Mouse (Mus musculus) neural tube, embryonic 13.5 days (tissue): ENCODE measurements around the gene Tspan2. TPM values are rescaled to one million over a fixed set of nuclear protein-coding genes. Genes with fewer than 3 reads are reported as not detected.

Experiments used
- ATAC-seq: fragments of 200-750 bp; cut with Nextera tagmentation; 2 replicates; pipeline ENCODE4 v1.8.0; 2017; ENCODE audit warnings: low read depth, mild to moderate bottlenecking, moderate TSS enrichment, moderate library complexity
- H3K27ac ChIP-seq: fragments of 300-500 bp; sonication (generic); replicated peaks from 2 replicates; pipeline ENCODE4 v1.5.1; 2015; ENCODE audit warnings: moderate library complexity, mild to moderate bottlenecking, inconsistent platforms
- H3K27me3 ChIP-seq: fragments of 300-500 bp; sonication (generic); 2 replicates; pipeline ENCODE4 v1.6.1; 2015; ENCODE audit warnings: mild to moderate bottlenecking, inconsistent platforms
- H3K36me3 ChIP-seq: fragments of 300-500 bp; sonication (generic); 2 replicates; pipeline ENCODE4 v1.6.1; 2015; ENCODE audit warnings: mild to moderate bottlenecking, inconsistent platforms
- H3K4me1 ChIP-seq: fragments of 300-500 bp; sonication (generic); replicated peaks from 2 replicates; pipeline ENCODE4 v1.6.1; 2015; ENCODE audit warnings: inconsistent platforms
- H3K4me2 ChIP-seq: fragments of 300-500 bp; sonication (generic); 2 replicates; pipeline ENCODE4 v1.6.1; 2015; ENCODE audit warnings: inconsistent platforms, mild to moderate bottlenecking, moderate library complexity
- H3K4me3 ChIP-seq: fragments of 300-500 bp; sonication (generic); 2 replicates; pipeline ENCODE4 v1.5.1; 2015; ENCODE audit warnings: mild to moderate bottlenecking, inconsistent platforms
- H3K9ac ChIP-seq: fragments of 300-500 bp; sonication (generic); 2 replicates; pipeline ENCODE4 v1.6.1; 2015; ENCODE audit warnings: moderate library complexity, mild to moderate bottlenecking, inconsistent platforms
- H3K9me3 ChIP-seq: fragments of 300-500 bp; sonication (generic); 2 replicates; pipeline ENCODE4 v1.6.1; 2016; ENCODE audit warnings: inconsistent platforms
- WGBS: fragments of 180-500 bp; shearing (Covaris S2); methylation state at CpG from one replicate; pipeline ENCODE4 v1.1.7; 2015; 5-methylcytosine and 5-hydroxymethylcytosine counted together
- polyA plus RNA-seq: library from polyadenylated mRNA; unstranded; fragments of >200 nt; fragmentation: Nextera tagmentation; extraction: Ambion mirVana; gene quantifications from 2 replicates; pipeline ENCODE4 v1.2.1, GENCODE M21; 2015

Tspan2 gene
- polyA plus RNA-seq, 1 experiment from 2014 or later: 10.6 TPM

DNA sequence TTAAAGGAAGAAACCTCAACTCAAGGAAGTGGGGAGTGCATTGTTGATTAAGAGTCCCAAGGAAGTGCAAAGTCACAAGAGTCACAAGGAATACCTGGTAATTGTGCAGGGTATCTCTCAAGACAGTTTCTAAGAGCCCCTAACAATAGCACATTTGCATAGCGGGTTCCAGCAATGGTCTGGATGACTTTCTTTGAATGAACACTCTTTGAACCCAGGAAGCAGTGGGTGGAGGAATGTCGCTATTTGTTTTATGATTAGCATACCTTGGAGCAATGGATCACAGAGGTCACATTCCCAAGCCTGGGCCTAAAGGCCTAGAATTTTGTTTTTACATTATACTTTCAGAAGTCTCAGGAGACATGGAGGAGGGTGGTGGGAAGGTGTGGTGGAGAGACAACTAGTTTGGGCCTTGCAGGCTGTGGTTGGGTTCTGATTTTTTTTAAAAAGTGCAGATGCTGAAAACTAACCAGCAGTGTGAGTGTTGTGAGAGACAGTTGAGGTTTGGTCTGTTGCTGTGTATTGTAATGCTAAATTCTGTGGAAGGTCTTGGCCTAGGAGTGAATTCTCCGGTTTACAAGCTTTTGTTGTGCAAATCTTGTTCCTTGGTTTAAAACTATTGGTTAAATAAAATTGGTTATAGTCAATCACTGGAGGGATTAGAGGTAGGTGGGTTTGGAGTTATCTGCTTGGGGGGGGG lies 16.6 kb upstream of the Tspan2 start:
- H3K9me3 ChIP-seq: no peaks in the 10 kb centered on the region
- H3K9ac ChIP-seq: no peak overlapping the region
- H3K27ac ChIP-seq: no peak overlapping the region
- H3K4me2 ChIP-seq: no peak overlapping the region
- 58% methylated on average over 3 of the region's 3 CpGs for WGBS
- no peaks in the 10 kb centered on the region for H3K4me1 ChIP-seq
- H3K4me3 ChIP-seq: no peak overlapping the region
- no peaks in the 10 kb centered on the region for H3K36me3 ChIP-seq
- H3K27me3 ChIP-seq: no peaks in the 10 kb centered on the region
- no peak for ATAC-seq

- Histone ChIP-seq H3K4me3 (no peak overlapping the region), H3K27me3 (no peaks in the 10 kb centered on the region), H3K27ac (no peak overlapping the region), H3K4me1 (peaks cover 13% of the 10 kb centered on the region), H3K9me3 (no peaks in the 10 kb centered on the region), H3K9ac (no peak overlapping the region), H3K36me3 (no peaks in the 10 kb centered on the region), H3K4me2 (no peak overlapping the region)
- WGBS: 74% methylated on average over 4 of the region's 4 CpGs
- ATAC-seq: no peak
Observed at GRCm38 (mm10) chr3:102723154-102723553, 11.2 kb upstream of the Tspan2 start.

DNA sequence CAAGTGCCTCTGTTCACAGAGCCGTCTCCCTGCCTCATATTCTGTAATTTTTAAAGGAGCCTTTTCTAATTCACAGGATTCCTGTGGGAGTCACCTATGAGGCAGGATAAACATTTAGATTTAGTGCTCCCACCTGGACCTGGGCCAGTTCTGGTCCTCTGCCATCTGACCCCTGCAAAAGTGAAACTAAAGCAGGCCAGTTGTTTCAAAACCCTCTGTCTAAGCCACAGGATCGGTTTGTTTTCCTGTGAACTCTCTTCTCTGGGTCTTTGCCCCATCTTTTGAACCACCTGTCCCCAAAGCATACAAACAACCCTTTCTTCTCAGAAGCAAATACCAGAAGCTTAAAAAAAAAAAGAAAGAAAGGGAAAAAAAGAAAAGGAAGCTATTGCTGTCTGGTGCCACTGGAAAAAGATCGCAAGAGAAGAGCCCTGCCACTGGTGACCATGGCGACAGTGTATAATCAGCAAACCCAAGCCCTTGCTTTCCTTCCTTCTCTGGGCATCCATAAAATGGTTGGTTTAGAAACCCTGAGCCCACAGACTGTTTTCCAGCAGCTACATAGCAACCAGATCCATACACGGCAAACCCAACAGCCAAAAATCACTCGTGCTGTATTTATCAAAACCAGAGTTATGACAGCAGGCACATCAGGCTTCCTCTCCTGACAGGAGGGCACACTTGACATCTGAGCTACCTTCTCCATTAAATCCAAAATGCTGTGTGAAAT lies 10.3 kb upstream of the Tspan2 start:
- no peak for ATAC-seq
- 52% methylated on average over 6 of the region's 6 CpGs for WGBS
- peak overlapping the region; percentile 15; the same call in 1 of the 2 replicates for H3K4me2 ChIP-seq

DNA sequence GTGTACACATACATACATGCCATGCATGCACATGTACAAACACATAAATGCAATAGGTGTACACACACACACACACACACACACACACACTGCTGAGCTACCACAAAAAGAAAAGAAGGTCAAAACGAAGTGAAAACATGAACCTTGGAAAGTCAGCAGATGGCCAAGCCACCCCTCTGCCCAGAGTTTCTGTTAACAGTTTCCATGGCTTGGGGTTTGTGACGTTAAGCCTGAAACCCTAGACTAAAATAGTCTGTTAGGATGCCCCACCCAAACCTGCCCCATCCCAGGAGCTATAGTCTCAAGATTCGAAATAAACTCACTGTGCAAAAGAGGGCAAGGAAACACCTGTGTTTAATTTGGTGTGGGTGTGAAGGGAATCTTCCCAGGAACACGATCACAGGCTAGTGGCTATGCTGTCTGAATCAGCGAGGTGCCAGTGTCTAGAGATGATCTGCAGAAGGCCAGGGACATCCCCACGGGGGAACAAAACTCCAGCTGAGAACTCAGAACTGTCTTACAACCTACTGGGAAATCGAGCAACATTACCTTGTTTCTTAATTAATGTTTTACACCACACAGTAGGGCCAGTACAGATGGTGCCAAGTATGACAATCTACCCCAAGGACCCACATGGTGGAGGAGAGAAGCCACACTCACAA lies 9.4 kb upstream of the Tspan2 start:
- Histone ChIP-seq H3K4me3 (no peak overlapping the region), H3K4me1 (peaks cover 13% of the 10 kb centered on the region), H3K27ac (no peak overlapping the region), H3K9me3 (no peaks in the 10 kb centered on the region), H3K4me2 (no peak overlapping the region), H3K36me3 (no peaks in the 10 kb centered on the region), H3K27me3 (no peaks in the 10 kb centered on the region), H3K9ac (no peak overlapping the region)
- WGBS: 81% methylated on average over 7 of the region's 7 CpGs
- ATAC-seq: no peak

More for the DNA sequence above, 10.3 kb upstream of the Tspan2 start:
- Histone ChIP-seq H3K4me1 (peaks cover 13% of the 10 kb centered on the region), H3K27ac (no peak overlapping the region; the same call in 1 of the 2 replicates), H3K9me3 (no peaks in the 10 kb centered on the region), H3K4me3 (no peak overlapping the region), H3K27me3 (no peaks in the 10 kb centered on the region), H3K9ac (no peak overlapping the region), H3K36me3 (no peaks in the 10 kb centered on the region)

DNA sequence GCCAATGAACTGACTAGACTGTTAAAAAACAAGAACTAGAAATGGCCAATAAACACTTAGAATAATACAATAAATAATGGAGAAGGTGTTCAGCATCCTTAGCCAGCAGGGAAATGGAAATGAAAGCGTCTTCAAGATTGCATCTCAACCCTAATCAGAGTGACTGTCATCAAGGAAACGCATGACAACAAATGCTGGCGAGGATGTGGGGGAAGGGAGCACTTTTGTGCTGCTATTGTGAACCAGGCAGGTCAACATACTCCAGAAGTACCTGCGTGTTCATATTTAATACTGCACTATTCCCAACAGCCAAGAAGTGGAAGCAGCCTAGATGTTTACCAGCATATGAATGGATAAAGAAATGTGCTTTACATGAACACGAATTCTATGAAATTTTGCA lies 4.9 kb upstream of the Tspan2 start:
- Histone ChIP-seq H3K27ac (no peak overlapping the region), H3K9me3 (no peaks in the 10 kb centered on the region), H3K4me1 (peaks cover 7% of the 10 kb centered on the region), H3K4me2 (no peak overlapping the region), H3K27me3 (0 out of 2 replicates have a peak, but pooled peaks cover 4% of the 10 kb centered on the region), H3K9ac (no peak overlapping the region), H3K36me3 (no peaks in the 10 kb centered on the region), H3K4me3 (no peak overlapping the region)
- WGBS: 70% methylated on average over 5 of the region's 5 CpGs
- ATAC-seq: no peak

GRCm38 (mm10) chr3:102731112-102731511 lies 3.2 kb upstream of the Tspan2 start:
- 82% methylated on average over 3 of the region's 3 CpGs for WGBS
- ATAC-seq: no peak
- Histone ChIP-seq H3K36me3 (no peaks in the 10 kb centered on the region), H3K27me3 (0 out of 2 replicates have a peak, but pooled peaks cover 4% of the 10 kb centered on the region), H3K9me3 (no peaks in the 10 kb centered on the region), H3K9ac (no peak overlapping the region), H3K4me3 (no peak overlapping the region), H3K27ac (no peak overlapping the region), H3K4me1 (peaks cover 21% of the 10 kb centered on the region), H3K4me2 (no peak overlapping the region)

DNA sequence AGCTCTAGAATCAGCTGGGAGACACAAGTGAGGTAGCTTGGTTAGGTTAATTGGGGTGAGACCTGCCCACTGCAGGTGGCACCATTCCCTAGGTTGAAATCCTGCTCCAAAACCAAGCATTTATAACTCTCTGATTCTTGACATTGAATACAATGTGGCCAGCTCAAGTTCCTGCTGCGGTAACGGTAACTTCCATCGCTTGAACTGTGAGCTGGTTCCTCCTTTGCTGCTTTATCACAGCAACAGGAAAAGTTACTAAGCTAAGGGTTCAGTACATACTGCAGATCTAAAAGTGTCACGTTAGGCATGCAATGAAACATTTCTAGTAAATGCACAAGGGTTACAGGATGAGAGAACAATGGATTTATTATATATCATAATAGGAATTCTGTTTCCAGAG lies 1.7 kb upstream of the Tspan2 start:
- H3K4me2 ChIP-seq: no peak overlapping the region
- no peaks in the 10 kb centered on the region for H3K36me3 ChIP-seq
- H3K9ac ChIP-seq: no peak overlapping the region
- H3K27me3 ChIP-seq: 0 out of 2 replicates have a peak, but pooled peaks cover 4% of the 10 kb centered on the region
- H3K4me3 ChIP-seq: no peak overlapping the region
- 89% methylated on average over 4 of the region's 4 CpGs for WGBS
- no peaks in the 10 kb centered on the region for H3K9me3 ChIP-seq
- peaks cover 35% of the 10 kb centered on the region for H3K4me1 ChIP-seq
- no peak for ATAC-seq
- no peak overlapping the region for H3K27ac ChIP-seq

DNA sequence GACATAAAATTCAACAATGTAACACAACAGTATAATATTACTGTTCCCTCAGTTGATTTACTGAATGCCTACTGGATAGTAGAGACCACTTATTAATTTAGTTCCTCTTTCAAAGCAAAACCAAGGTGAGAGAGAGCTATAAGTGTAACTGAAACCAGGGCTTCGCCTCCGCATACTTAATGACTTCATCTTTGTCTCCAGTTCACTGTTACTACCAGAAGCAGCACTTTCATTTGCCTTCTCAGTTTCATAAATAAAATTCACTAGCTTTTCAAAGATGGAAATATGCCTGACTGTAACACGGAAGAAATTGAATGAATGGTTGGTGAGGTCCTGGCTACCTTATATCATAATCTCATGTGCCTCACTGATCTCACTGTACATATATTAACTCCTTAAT lies 1.3 kb upstream of the Tspan2 start:
- Histone ChIP-seq H3K27me3 (0 out of 2 replicates have a peak, but pooled peaks cover 4% of the 10 kb centered on the region), H3K9ac (no peak overlapping the region), H3K4me3 (no peak overlapping the region), H3K9me3 (no peaks in the 10 kb centered on the region), H3K27ac (no peak overlapping the region), H3K4me1 (peaks cover 35% of the 10 kb centered on the region), H3K4me2 (no peak overlapping the region), H3K36me3 (no peaks in the 10 kb centered on the region)
- WGBS: 86% methylated on average over 3 of the region's 3 CpGs
- ATAC-seq: no peak

- Histone ChIP-seq H3K4me2 (peak overlapping the region; percentile 79), H3K36me3 (no peaks in the 10 kb centered on the region), H3K9me3 (no peaks in the 10 kb centered on the region), H3K4me3 (peak overlapping the region; percentile 78), H3K27ac (peak overlapping the region; percentile 71), H3K27me3 (0 out of 2 replicates have a peak, but pooled peaks cover 4% of the 10 kb centered on the region), H3K4me1 (peaks cover 39% of the 10 kb centered on the region), H3K9ac (peak overlapping the region; percentile 84)
- WGBS: 39% methylated on average over 6 of the region's 6 CpGs
- no peak for ATAC-seq
Observed at GRCm38 (mm10) chr3:102733936-102734312, 405 bp upstream of the Tspan2 start.

DNA sequence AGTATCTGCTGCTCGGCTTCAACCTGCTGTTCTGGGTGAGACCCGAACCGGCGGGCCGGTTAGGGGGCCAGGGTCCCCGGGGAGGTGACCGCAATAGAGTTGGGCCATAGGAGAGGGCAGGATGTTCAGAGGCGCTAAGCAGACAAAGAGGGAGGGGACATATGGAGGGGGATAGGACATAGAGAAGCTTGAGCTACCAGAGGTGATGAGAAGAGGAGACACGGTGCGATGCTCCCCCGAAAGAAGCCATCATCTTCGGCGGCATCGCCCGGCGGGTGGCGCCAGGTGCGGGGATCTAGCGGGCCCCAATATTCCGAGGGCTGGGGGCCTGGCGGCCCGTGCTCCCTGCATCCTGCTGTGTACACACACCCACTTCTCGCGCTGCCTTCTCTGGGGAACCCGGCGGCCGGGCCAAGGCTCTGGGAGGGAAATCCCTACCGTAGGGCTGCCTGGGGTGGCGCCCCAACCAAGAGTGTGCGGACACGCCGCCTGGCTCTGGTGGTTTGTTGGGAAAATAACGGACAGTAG lies 766 bp downstream of the Tspan2 start:
- WGBS: under 1% methylated on average over 33 of the region's 33 CpGs
- peak overlapping the region; percentile 71 for H3K27ac ChIP-seq
- peak; percentile 81 for ATAC-seq
- peak overlapping the region; percentile 78 for H3K4me3 ChIP-seq
- H3K4me2 ChIP-seq: peak overlapping the region; percentile 79
- no peaks in the 10 kb centered on the region for H3K36me3 ChIP-seq
- H3K4me1 ChIP-seq: peaks cover 42% of the 10 kb centered on the region
- peak overlapping the region; percentile 84 for H3K9ac ChIP-seq
- 0 out of 2 replicates have a peak, but pooled peaks cover 4% of the 10 kb centered on the region for H3K27me3 ChIP-seq
- H3K9me3 ChIP-seq: no peaks in the 10 kb centered on the region

DNA sequence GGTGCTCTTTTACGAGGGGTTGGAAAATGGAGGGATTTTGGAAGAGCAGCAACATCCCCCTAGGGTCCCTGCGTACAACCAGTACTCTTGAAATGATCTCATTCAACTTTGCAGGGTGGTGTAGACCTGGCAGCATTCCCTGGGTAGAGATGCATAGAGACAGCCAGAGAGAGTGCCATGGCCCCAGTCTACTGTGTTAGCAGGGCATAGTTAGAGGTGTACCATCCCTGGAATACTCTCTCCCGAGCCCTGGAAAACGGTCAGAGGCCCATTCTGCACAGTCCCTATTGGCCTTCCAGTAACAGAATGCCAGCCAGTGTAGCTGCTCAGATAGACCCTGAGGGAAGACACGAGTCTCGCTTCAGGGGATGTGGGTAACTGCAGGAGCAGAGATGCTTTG lies 1.3 kb downstream of the Tspan2 start:
- ATAC-seq: peak; percentile 25
- Histone ChIP-seq H3K27me3 (0 out of 2 replicates have a peak, but pooled peaks cover 4% of the 10 kb centered on the region), H3K9ac (peak overlapping the region; percentile 84), H3K36me3 (no peaks in the 10 kb centered on the region), H3K9me3 (no peaks in the 10 kb centered on the region), H3K4me1 (peaks cover 42% of the 10 kb centered on the region), H3K4me2 (peak overlapping the region; percentile 79), H3K4me3 (peak overlapping the region; percentile 78), H3K27ac (peak overlapping the region; percentile 71)
- 40% methylated on average over 6 of the region's 6 CpGs for WGBS

- Histone ChIP-seq H3K9me3 (no peaks in the 10 kb centered on the region), H3K4me3 (no peak overlapping the region), H3K4me1 (peaks cover 42% of the 10 kb centered on the region), H3K4me2 (peak overlapping the region; percentile 79; the same call in 1 of the 2 replicates), H3K27me3 (0 out of 2 replicates have a peak, but pooled peaks cover 4% of the 10 kb centered on the region), H3K36me3 (no peaks in the 10 kb centered on the region), H3K27ac (no peak overlapping the region), H3K9ac (0 out of 2 replicates have a peak overlapping the region, but pooled peaks have one; percentile 1)
- no peak for ATAC-seq
- 75% methylated on average over 6 of the region's 6 CpGs for WGBS
Observed at GRCm38 (mm10) chr3:102736436-102736835, 2.1 kb downstream of the Tspan2 start.
